Mouse (Mus musculus): ENCODE measurements around the gene Ang. TPM values are rescaled to one million over a fixed set of nuclear protein-coding genes. Genes with fewer than 3 reads are reported as not detected.

Ang gene
- total RNA-seq (2023): not detected in 4 replicates

DNA sequence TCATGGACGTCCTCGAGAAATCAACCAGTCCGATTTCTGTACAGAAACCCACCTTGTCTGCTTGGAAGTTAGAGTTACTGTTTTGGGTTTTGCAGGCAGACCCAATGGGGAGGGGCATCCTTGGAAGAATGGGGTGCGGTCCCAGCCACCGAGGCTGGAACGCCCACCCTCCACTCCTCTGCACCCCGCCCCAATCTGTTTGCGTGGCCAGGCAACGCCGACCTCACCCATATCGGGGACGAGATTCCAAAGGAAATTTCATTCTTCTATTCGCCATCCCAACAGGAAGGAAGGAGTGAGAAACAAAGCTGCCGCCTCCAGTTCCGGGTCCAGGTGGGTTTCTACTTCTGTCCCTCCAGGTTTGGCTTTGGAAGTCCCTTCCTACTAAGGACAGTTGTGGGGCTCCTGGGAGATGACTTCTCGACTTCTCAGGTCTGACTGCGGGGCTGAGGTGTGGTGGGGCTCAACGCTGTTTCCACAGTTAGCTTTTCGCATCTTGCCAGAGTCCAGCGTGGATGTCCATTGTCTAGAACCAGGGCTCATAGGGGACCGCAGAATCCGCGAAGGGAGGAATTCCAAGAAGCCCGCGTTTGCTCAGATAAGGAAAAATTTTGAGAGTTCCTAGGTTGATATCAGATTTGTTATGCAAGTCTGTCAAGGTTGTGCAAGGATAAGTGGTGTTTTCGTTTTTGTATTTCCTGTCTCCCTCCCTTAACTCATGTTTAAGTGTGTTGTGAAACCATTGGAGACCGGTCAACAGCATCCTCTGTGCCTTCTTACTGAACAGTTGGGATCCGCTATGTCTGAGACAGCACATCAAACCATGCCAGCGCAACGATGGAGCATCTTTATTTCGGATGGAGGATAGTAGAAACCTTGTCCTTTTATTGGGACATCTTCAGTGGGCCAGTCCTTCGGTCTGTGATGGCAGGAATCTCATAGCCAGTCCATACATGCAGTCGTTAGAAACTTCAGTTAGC lies at the start of gene Ang, which contains the start of gene Rnase4:
Gene Ang (plus strand): TSS at position 230 of the 980 bp plus-strand sequence.
Gene Rnase4 (plus strand): TSS at position 157 of the 980 bp plus-strand sequence.

GRCm38 (mm10) chr14:51041769-51042168 lies 49.2 kb upstream of the Ang start, which contains the start of gene Rnase9:
Rnase9 (minus strand) TSS chr14:51041869.

DNA sequence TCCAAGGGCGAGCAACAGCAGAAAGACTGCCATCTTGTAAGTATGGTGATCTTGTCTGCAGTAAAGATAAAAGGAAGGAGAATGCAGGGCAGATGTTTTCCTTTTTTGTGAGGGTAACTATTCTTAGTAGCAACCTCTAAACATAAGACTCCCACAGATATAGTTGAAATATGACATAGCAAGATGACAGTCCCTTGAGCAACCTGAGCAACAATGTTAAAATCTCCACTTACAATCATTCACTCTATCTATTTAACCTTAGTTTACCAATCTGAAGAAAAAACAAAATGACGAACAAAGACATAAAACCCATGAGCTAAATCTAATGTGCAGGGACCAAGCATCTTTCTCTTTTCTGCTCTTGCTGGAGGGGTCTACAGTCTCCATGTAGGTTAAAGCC lies 40.9 kb upstream of the Ang start, which contains the start of gene Rnase11:
Gene Rnase11 (minus strand): TSS at position 101 of the 400 bp plus-strand sequence.

GRCm38 (mm10) chr14:51057401-51057831 lies 33.5 kb upstream of the Ang start, which contains the start of gene Rnase12:
Rnase12 (minus strand) TSS chr14:51057661.

GRCm38 (mm10) chr14:51074335-51074734 lies 16.6 kb upstream of the Ang start, which contains the start of gene Olfr750:
Olfr750 (minus strand) TSS chr14:51074435.

GRCm38 (mm10) chr14:51113916-51114560 lies 23.1 kb downstream of the Ang start, which contains the start of gene Eddm3b:
Eddm3b (plus strand) TSS chr14:51114426.

GRCm38 (mm10) chr14:51146685-51147084 lies 55.7 kb downstream of the Ang start, which contains the start of gene Rnase1:
Rnase1 (minus strand) TSS chr14:51146785.

Other genes with a start within 250 kb of the Ang start
- 42.8 to 52.8 TPM (median 52.1 TPM) in 4 replicates for gene Tep1, start 220.6 kb upstream of the Ang start, total RNA-seq (2023)
- gene Klhl33, start 193.6 kb upstream of the Ang start, total RNA-seq (2023): not detected in 4 replicates
- gene Osgep, start 166.3 kb upstream of the Ang start, total RNA-seq (2023): 53.0 to 57.1 TPM (median 55.7 TPM) in 4 replicates
- 45.0 to 50.7 TPM (median 48.6 TPM) in 4 replicates for gene Apex1, start 166.2 kb upstream of the Ang start, total RNA-seq (2023)
- gene Pip4p1, start 160.3 kb upstream of the Ang start, total RNA-seq (2023): 218 to 233 TPM (median 228 TPM) in 4 replicates
- gene Pnp, start 160.1 kb upstream of the Ang start, total RNA-seq (2023): 35.7 to 39.8 TPM (median 38.4 TPM) in 4 replicates
- gene Gm49342, start 146.6 kb upstream of the Ang start, total RNA-seq (2023): 15.8 to 34.1 TPM (median 21.0 TPM) in 4 replicates
- 1.6 to 3.2 TPM (median 1.8 TPM) in 3 of 4 replicates, not detected in the other for gene Pnp2, start 135.2 kb upstream of the Ang start, total RNA-seq (2023)
- gene Rnase10, start 83.4 kb upstream of the Ang start, total RNA-seq (2023): not detected in 4 replicates
- gene Rnase9, start 49.3 kb upstream of the Ang start, total RNA-seq (2023): not detected in 4 replicates
- gene Rnase11, start 41.0 kb upstream of the Ang start, total RNA-seq (2023): not detected in 4 replicates
- gene Rnase12, start 33.5 kb upstream of the Ang start, total RNA-seq (2023): 1.2 to 1.6 TPM (median 1.6 TPM) in 3 of 4 replicates, not detected in the other
- gene Olfr750, start 16.7 kb upstream of the Ang start, total RNA-seq (2023): not detected in 4 replicates
- 0.38 to 0.75 TPM (median 0.55 TPM) in 3 of 4 replicates, not detected in the other for gene Rnase4, start 73 bp upstream of the Ang start, total RNA-seq (2023)
- gene Eddm3b, start 23.3 kb downstream of the Ang start, total RNA-seq (2023): not detected in 4 replicates
- 95.9 to 104 TPM (median 99.0 TPM) in 4 replicates for gene Rnase6, start 32.8 kb downstream of the Ang start, total RNA-seq (2023)
- gene Rnase1, start 55.6 kb downstream of the Ang start, total RNA-seq (2023): 0.78 TPM in 1 of 4 replicates, not detected in the others
- gene Rnase2b, start 71.1 kb downstream of the Ang start, total RNA-seq (2023): not detected in 4 replicates
- not detected in 4 replicates for gene Ang2, start 108.0 kb downstream of the Ang start, total RNA-seq (2023)
- not detected in 4 replicates for gene Ear14, start 112.2 kb downstream of the Ang start, total RNA-seq (2023)
- gene Rnase2a, start 165.0 kb downstream of the Ang start, total RNA-seq (2023): not detected in 4 replicates

Data from B cell, adult 62 days (primary cell).